Mouse (Mus musculus) bone marrow macrophage, adult 2 months (primary cell): Measurements from ENCODE around the gene Nup98.

Experiments used
- CTCF ChIP-seq: IDR thresholded peaks from 2 replicates; pipeline ENCODE4 v1.5.1; 2012; ENCODE audit warnings: low read depth, mild to moderate bottlenecking, low read length, moderate library complexity
- POLR2A ChIP-seq: IDR thresholded peaks from 2 replicates; pipeline ENCODE4 v1.6.1; 2012; ENCODE audit warnings: mild to moderate bottlenecking, low read depth, low read length, borderline replicate concordance

GRCm38 (mm10) chr7:102137464-102137863 lies 72.5 kb downstream of the Nup98 start:
- TF ChIP-seq CTCF (no peak), POLR2A (no peak)
